Mouse (Mus musculus) liver, adult 2 months (tissue): ENCODE measurements around the gene Vamp4.

Experiments used
- CTCF ChIP-seq: fragments of 200-500 bp; IDR thresholded peaks from 2 replicates; pipeline ENCODE4 v1.5.1; 2011; ENCODE audit warnings: low read depth, low read length, control low read depth
- POLR2A ChIP-seq: fragments of 200-500 bp; IDR thresholded peaks from 2 replicates; pipeline ENCODE4 v1.6.1; 2011; ENCODE audit warnings: low read length, control low read depth; ENCODE audit not compliant: insufficient read depth; ENCODE audit errors: extremely low read depth

GRCm38 (mm10) chr1:162588606-162589005, 18.3 kb downstream of the Vamp4 start:
- TF ChIP-seq CTCF (no peak), POLR2A (no peak)
